Mouse (Mus musculus): Measurements from ENCODE around the gene Prkg1.
A peak's percentile ranks its signal among the peaks of the same experiment; 100 is the strongest.

DNA sequence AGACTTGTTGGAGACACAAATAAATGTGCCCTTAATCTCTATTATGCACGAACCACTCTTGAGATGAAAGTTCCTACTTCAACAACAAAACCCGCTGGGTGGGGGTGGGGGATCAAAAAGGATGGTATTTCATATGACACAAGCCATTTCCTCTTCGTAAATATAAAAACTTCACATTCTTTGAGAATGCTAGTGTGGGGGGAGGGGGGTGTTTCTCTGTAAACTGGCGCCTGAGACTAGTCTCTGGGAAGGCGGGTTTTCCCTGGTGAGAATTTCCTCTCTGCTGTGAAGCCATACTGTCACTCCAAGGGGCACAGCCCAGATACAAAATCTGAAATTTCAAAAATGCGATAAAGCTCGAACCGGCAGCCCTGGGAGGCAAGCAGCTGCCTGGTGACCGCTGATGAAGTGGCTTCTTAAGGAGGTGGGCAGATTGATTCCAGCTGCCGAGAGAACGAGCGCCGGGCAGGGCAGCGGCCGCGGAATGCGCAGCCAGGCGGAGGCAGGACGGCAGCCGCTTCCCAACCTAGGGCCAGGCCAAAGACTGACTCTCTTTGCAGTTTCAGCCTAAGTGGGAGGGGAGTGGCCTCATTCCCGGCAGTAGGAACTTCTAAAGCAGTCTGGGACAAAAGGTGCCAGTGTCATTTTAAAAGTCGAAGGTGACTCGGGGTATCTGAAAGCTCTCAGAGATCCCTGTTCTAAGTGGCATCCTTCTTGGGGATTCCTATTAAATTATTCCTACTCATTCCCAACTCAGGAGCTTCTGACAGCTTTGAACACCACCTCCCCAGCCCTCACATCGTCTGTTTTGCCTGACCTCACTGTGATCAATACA lies 2.2 kb downstream of the Prkg1 start:
- TF ChIP-seq EP300 (IDR thresholded peaks at IDR 0.05; ENCODE audit: insufficient read depth, low read depth, low read length) (no peak), CTCF (IDR thresholded peaks at IDR 0.05) (peak; percentile 12; the same call in 1 of the 2 replicates)
